Mouse (Mus musculus): ENCODE measurements around the gene Nhlrc4. TPM values are rescaled to one million over a fixed set of nuclear protein-coding genes. Genes with fewer than 3 reads are reported as not detected.

Nhlrc4 gene
- polyA plus RNA-seq, 1 experiment from 2014 or later, result 0.73 TPM

GRCm38 (mm10) chr17:25951803-25952623 lies 7.3 kb upstream of the Nhlrc4 start, which contains the start of gene A930017K11Rik:
A930017K11Rik (minus strand) TSS chr17:25952565.
- peak within 1 kb of the TSS; percentile 86 for H3K4me2 ChIP-seq (ENCODE audit: low read depth, low read length)
- H3K4me1 ChIP-seq (ENCODE audit: control insufficient read depth, insufficient read depth, low read length), result peaks cover 5% of the 10 kb centered on the region; the same call in 1 of the 2 replicates
- H3K9ac ChIP-seq (ENCODE audit: low read depth, low read length), result peak within 1 kb of the TSS; percentile 55
- peaks cover 38% of the 10 kb centered on the region for H3K27me3 ChIP-seq (replicated peaks; ENCODE audit: control insufficient read depth, insufficient read depth, low read length)
- WGBS, result 1% methylated on average over 58 of the region's 58 CpGs
- no peak within 1 kb of the TSS for H3K27ac ChIP-seq (ENCODE audit: low read length)
- H3K9me3 ChIP-seq (ENCODE audit: control insufficient read depth, low read length), result no peaks in the 10 kb centered on the region
- ATAC-seq, result peak; percentile 61
- peak within 1 kb of the TSS; percentile 51 for H3K4me3 ChIP-seq (ENCODE audit: low read length)
- H3K36me3 ChIP-seq (ENCODE audit: control insufficient read depth, insufficient read depth, low read length), result no peaks in the 10 kb centered on the region

- under 1% methylated on average over 33 of the region's 33 CpGs for WGBS
- peak overlapping the region; percentile 55 for H3K9ac ChIP-seq (ENCODE audit: low read depth, low read length)
- peak overlapping the region; percentile 86 for H3K4me2 ChIP-seq (ENCODE audit: low read depth, low read length)
- H3K27ac ChIP-seq (ENCODE audit: low read length), result no peak overlapping the region
- peak; percentile 26; the same call in 1 of the 2 replicates for ATAC-seq
- no peaks in the 10 kb centered on the region for H3K36me3 ChIP-seq (ENCODE audit: control insufficient read depth, insufficient read depth, low read length)
- H3K27me3 ChIP-seq (replicated peaks; ENCODE audit: control insufficient read depth, insufficient read depth, low read length), result peaks cover 38% of the 10 kb centered on the region
- H3K4me3 ChIP-seq (ENCODE audit: low read length), result peak overlapping the region; percentile 51
- H3K4me1 ChIP-seq (ENCODE audit: control insufficient read depth, insufficient read depth, low read length), result peaks cover 5% of the 10 kb centered on the region; the same call in 1 of the 2 replicates
- no peaks in the 10 kb centered on the region for H3K9me3 ChIP-seq (ENCODE audit: control insufficient read depth, low read length)
These were observed 6.6 kb upstream of the Nhlrc4 start for GRCm38 (mm10) chr17:25951225-25951802.

GRCm38 (mm10) chr17:25950706-25951105 lies 5.9 kb upstream of the Nhlrc4 start:
- Histone ChIP-seq H3K4me3 (ENCODE audit: low read length) (no peak overlapping the region), H3K4me2 (ENCODE audit: low read depth, low read length) (no peak overlapping the region), H3K9me3 (ENCODE audit: control insufficient read depth, low read length) (no peaks in the 10 kb centered on the region), H3K9ac (ENCODE audit: low read depth, low read length) (no peak overlapping the region), H3K27me3 (replicated peaks; ENCODE audit: control insufficient read depth, insufficient read depth, low read length) (peaks cover 38% of the 10 kb centered on the region), H3K4me1 (ENCODE audit: control insufficient read depth, insufficient read depth, low read length) (peaks cover 5% of the 10 kb centered on the region; the same call in 1 of the 2 replicates), H3K27ac (ENCODE audit: low read length) (no peak overlapping the region), H3K36me3 (ENCODE audit: control insufficient read depth, insufficient read depth, low read length) (no peaks in the 10 kb centered on the region)
- ATAC-seq, result 0 out of 2 replicates have a peak, but pooled peaks have one; percentile 18
- WGBS, result 0% methylated on average over 2 of the region's 3 CpGs

GRCm38 (mm10) chr17:25949981-25950380 lies 5.2 kb upstream of the Nhlrc4 start:
- H3K9ac ChIP-seq (ENCODE audit: low read depth, low read length), result no peak overlapping the region
- no peak for ATAC-seq
- H3K27ac ChIP-seq (ENCODE audit: low read length), result no peak overlapping the region
- H3K9me3 ChIP-seq (ENCODE audit: control insufficient read depth, low read length), result no peaks in the 10 kb centered on the region
- peaks cover 38% of the 10 kb centered on the region for H3K27me3 ChIP-seq (replicated peaks; ENCODE audit: control insufficient read depth, insufficient read depth, low read length)
- H3K4me3 ChIP-seq (ENCODE audit: low read length), result no peak overlapping the region
- no peak overlapping the region for H3K4me2 ChIP-seq (ENCODE audit: low read depth, low read length)
- no peaks in the 10 kb centered on the region for H3K36me3 ChIP-seq (ENCODE audit: control insufficient read depth, insufficient read depth, low read length)
- H3K4me1 ChIP-seq (ENCODE audit: control insufficient read depth, insufficient read depth, low read length), result peaks cover 5% of the 10 kb centered on the region; the same call in 1 of the 2 replicates
- WGBS, result 77% methylated on average over 5 of the region's 5 CpGs

- Histone ChIP-seq H3K9ac (ENCODE audit: low read depth, low read length) (no peak overlapping the region), H3K27me3 (replicated peaks; ENCODE audit: control insufficient read depth, insufficient read depth, low read length) (peaks cover 31% of the 10 kb centered on the region), H3K36me3 (ENCODE audit: control insufficient read depth, insufficient read depth, low read length) (no peaks in the 10 kb centered on the region), H3K9me3 (ENCODE audit: control insufficient read depth, low read length) (no peaks in the 10 kb centered on the region), H3K4me1 (ENCODE audit: control insufficient read depth, insufficient read depth, low read length) (peaks cover 5% of the 10 kb centered on the region; the same call in 1 of the 2 replicates), H3K27ac (ENCODE audit: low read length) (no peak overlapping the region), H3K4me3 (ENCODE audit: low read length) (no peak overlapping the region), H3K4me2 (ENCODE audit: low read depth, low read length) (no peak overlapping the region)
- WGBS, result 84% methylated on average over 8 of the region's 8 CpGs
- ATAC-seq, result no peak
These were observed 3.3 kb upstream of the Nhlrc4 start for GRCm38 (mm10) chr17:25948051-25948450.

GRCm38 (mm10) chr17:25947576-25947975 lies 2.8 kb upstream of the Nhlrc4 start:
- no peaks in the 10 kb centered on the region for H3K36me3 ChIP-seq (ENCODE audit: control insufficient read depth, insufficient read depth, low read length)
- ATAC-seq, result no peak
- WGBS, result 91% methylated on average over 4 of the region's 4 CpGs
- no peak overlapping the region for H3K4me2 ChIP-seq (ENCODE audit: low read depth, low read length)
- no peak overlapping the region for H3K9ac ChIP-seq (ENCODE audit: low read depth, low read length)
- peaks cover 8% of the 10 kb centered on the region for H3K4me1 ChIP-seq (ENCODE audit: control insufficient read depth, insufficient read depth, low read length)
- H3K4me3 ChIP-seq (ENCODE audit: low read length), result no peak overlapping the region
- no peak overlapping the region for H3K27ac ChIP-seq (ENCODE audit: low read length)
- H3K27me3 ChIP-seq (replicated peaks; ENCODE audit: control insufficient read depth, insufficient read depth, low read length), result peaks cover 27% of the 10 kb centered on the region
- no peaks in the 10 kb centered on the region for H3K9me3 ChIP-seq (ENCODE audit: control insufficient read depth, low read length)

GRCm38 (mm10) chr17:25946891-25947290 lies 2.1 kb upstream of the Nhlrc4 start:
- peaks cover 5% of the 10 kb centered on the region for H3K4me1 ChIP-seq (ENCODE audit: control insufficient read depth, insufficient read depth, low read length)
- no peak overlapping the region for H3K9ac ChIP-seq (ENCODE audit: low read depth, low read length)
- no peak overlapping the region for H3K4me2 ChIP-seq (ENCODE audit: low read depth, low read length)
- H3K36me3 ChIP-seq (ENCODE audit: control insufficient read depth, insufficient read depth, low read length), result no peaks in the 10 kb centered on the region
- peaks cover 20% of the 10 kb centered on the region for H3K27me3 ChIP-seq (replicated peaks; ENCODE audit: control insufficient read depth, insufficient read depth, low read length)
- H3K9me3 ChIP-seq (ENCODE audit: control insufficient read depth, low read length), result no peaks in the 10 kb centered on the region
- ATAC-seq, result no peak
- H3K4me3 ChIP-seq (ENCODE audit: low read length), result no peak overlapping the region
- no peak overlapping the region for H3K27ac ChIP-seq (ENCODE audit: low read length)
- 86% methylated on average over 8 of the region's 8 CpGs for WGBS

- H3K9ac ChIP-seq (ENCODE audit: low read depth, low read length), result no peak overlapping the region
- WGBS, result 75% methylated on average over 7 of the region's 7 CpGs
- no peak overlapping the region for H3K4me2 ChIP-seq (ENCODE audit: low read depth, low read length)
- H3K4me1 ChIP-seq (ENCODE audit: control insufficient read depth, insufficient read depth, low read length), result peaks cover 3% of the 10 kb centered on the region
- ATAC-seq, result no peak
- H3K27ac ChIP-seq (ENCODE audit: low read length), result no peak overlapping the region
- H3K27me3 ChIP-seq (replicated peaks; ENCODE audit: control insufficient read depth, insufficient read depth, low read length), result peaks cover 14% of the 10 kb centered on the region
- H3K4me3 ChIP-seq (ENCODE audit: low read length), result no peak overlapping the region
- H3K36me3 ChIP-seq (ENCODE audit: control insufficient read depth, insufficient read depth, low read length), result no peaks in the 10 kb centered on the region
- no peaks in the 10 kb centered on the region for H3K9me3 ChIP-seq (ENCODE audit: control insufficient read depth, low read length)
These were observed 1.6 kb upstream of the Nhlrc4 start for GRCm38 (mm10) chr17:25946349-25946748.

GRCm38 (mm10) chr17:25945517-25946155 lies 875 bp upstream of the Nhlrc4 start:
- ATAC-seq, result no peak
- WGBS, result 72% methylated on average over 9 of the region's 9 CpGs
- Histone ChIP-seq H3K27ac (ENCODE audit: low read length) (no peak overlapping the region), H3K4me1 (ENCODE audit: control insufficient read depth, insufficient read depth, low read length) (peaks cover 10% of the 10 kb centered on the region), H3K4me3 (ENCODE audit: low read length) (no peak overlapping the region), H3K27me3 (replicated peaks; ENCODE audit: control insufficient read depth, insufficient read depth, low read length) (peaks cover 7% of the 10 kb centered on the region), H3K4me2 (ENCODE audit: low read depth, low read length) (no peak overlapping the region), H3K9me3 (ENCODE audit: control insufficient read depth, low read length) (no peaks in the 10 kb centered on the region), H3K36me3 (ENCODE audit: control insufficient read depth, insufficient read depth, low read length) (no peaks in the 10 kb centered on the region), H3K9ac (ENCODE audit: low read depth, low read length) (no peak overlapping the region; the same call in 1 of the 2 replicates)

All from intestine, embryonic 16.5 days (tissue).